Mouse (Mus musculus) limb, embryonic 14.5 days (tissue): Measurements from ENCODE around the gene A530032D15Rik. TPM values are rescaled to one million over a fixed set of nuclear protein-coding genes. Genes with fewer than 3 reads are reported as not detected.
"Not testable (repeated sequence)": the region's sequence is repeated elsewhere in the genome, so short reads cannot be mapped to it uniquely, and the experiment has no call there.

Experiments used
- ATAC-seq: fragments of 200-750 bp; cut with Nextera tagmentation; 2 replicates; pipeline ENCODE4 v1.8.0; 2017; ENCODE audit warnings: low read depth, moderate number of reproducible peaks, moderate TSS enrichment; ENCODE audit not compliant: low FRiP score
- DNase-seq: peaks from one replicate; pipeline ENCODE4 v3.0.0-alpha.2; 2015; ENCODE audit warnings: low spot score
- H3K27ac ChIP-seq: fragments of 300-500 bp; sonication (generic); replicated peaks from 2 replicates; pipeline ENCODE4 v1.5.1; 2014; ENCODE audit warnings: low read depth, mild to moderate bottlenecking, low read length, moderate library complexity, mixed read lengths
- H3K27me3 ChIP-seq: fragments of 300-500 bp; sonication (generic); 2 replicates; pipeline ENCODE4 v1.6.1; 2014; ENCODE audit warnings: low read length, mixed read lengths; ENCODE audit not compliant: control insufficient read depth, insufficient read depth
- H3K36me3 ChIP-seq: fragments of 300-500 bp; sonication (generic); 2 replicates; pipeline ENCODE4 v1.6.1; 2014; ENCODE audit warnings: mild to moderate bottlenecking, low read length, moderate library complexity, mixed read lengths; ENCODE audit not compliant: control insufficient read depth, insufficient read depth
- H3K4me1 ChIP-seq: fragments of 300-500 bp; sonication (generic); 2 replicates; pipeline ENCODE4 v1.6.1; 2014; ENCODE audit warnings: antibody characterized with exemption, low read length, mixed read lengths; ENCODE audit not compliant: control insufficient read depth, insufficient read depth
- H3K4me2 ChIP-seq: fragments of 300-500 bp; sonication (generic); replicated peaks from 2 replicates; pipeline ENCODE4 v1.6.1; 2014; ENCODE audit warnings: low read depth, mild to moderate bottlenecking, low read length, moderate library complexity; ENCODE audit not compliant: severe bottlenecking
- H3K4me3 ChIP-seq: fragments of 300-500 bp; sonication (generic); replicated peaks from 2 replicates; pipeline ENCODE4 v1.5.1; 2014; ENCODE audit warnings: low read length
- H3K9ac ChIP-seq: fragments of 300-500 bp; sonication (generic); 2 replicates; pipeline ENCODE4 v1.6.1; 2014; ENCODE audit warnings: mild to moderate bottlenecking, low read depth, low read length, moderate library complexity; ENCODE audit not compliant: severe bottlenecking
- H3K9me3 ChIP-seq: fragments of 300-500 bp; sonication (generic); 2 replicates; pipeline ENCODE4 v1.6.1; 2016; ENCODE audit warnings: low read length; ENCODE audit not compliant: control insufficient read depth
- WGBS: fragments of 180-500 bp; shearing (Covaris S2); extraction: QIAGEN DNeasy Blood & Tissue Kit; methylation state at CpG from one replicate; pipeline ENCODE4 v1.1.7; 2014; 5-methylcytosine and 5-hydroxymethylcytosine counted together
- polyA plus RNA-seq, 2 experiments: library from polyadenylated mRNA; depleted of rRNA in 1 of 2; stranded (reverse) in 1 of 2; unstranded in 1 of 2; fragments of >200 nt; fragmentation: Nextera tagmentation in 1 of 2; extraction: Ambion mirVana in 1 of 2; gene quantifications; 2 replicates each; pipeline versions ENCODE4 v1.2.1 to v1.2.3; 2012 to 2014

The A530032D15Rik gene
- polyA plus RNA-seq, 2 experiments = not detected

DNA sequence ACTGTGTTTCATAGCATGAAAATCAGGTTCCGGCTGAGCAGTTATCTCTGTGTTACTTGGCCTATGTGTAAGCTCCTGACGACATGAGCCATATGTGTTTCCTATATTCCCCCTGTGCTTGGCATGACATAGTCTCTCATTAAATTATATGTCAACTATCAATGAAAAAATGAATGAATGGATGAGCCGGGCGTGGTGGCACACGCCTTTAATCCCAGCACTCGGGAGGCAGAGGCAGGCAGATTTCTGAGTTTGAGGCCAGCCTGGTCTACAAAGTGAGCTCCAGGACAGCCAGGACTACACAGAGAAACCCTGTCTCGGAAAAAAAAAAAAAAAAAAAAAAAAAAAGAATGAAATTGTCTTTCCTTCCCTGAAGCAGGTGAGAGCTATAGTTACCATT lies 10.6 kb downstream of the A530032D15Rik start:
- ATAC-seq, H3K27ac ChIP-seq, H3K36me3 ChIP-seq, H3K27me3 ChIP-seq, DNase-seq, H3K4me1 ChIP-seq, H3K4me3 ChIP-seq, H3K9ac ChIP-seq, H3K9me3 ChIP-seq, H3K4me2 ChIP-seq: not testable (repeated sequence)
- WGBS = 78% methylated on average over 7 of the region's 7 CpGs

- H3K9ac ChIP-seq, H3K27ac ChIP-seq, H3K9me3 ChIP-seq, H3K4me3 ChIP-seq, ATAC-seq, H3K27me3 ChIP-seq, H3K36me3 ChIP-seq, H3K4me1 ChIP-seq, H3K4me2 ChIP-seq, DNase-seq: not testable (repeated sequence)
- WGBS = 82% methylated on average over 6 of the region's 7 CpGs
Observed at GRCm38 (mm10) chr1:85093011-85093572, 16.6 kb downstream of the A530032D15Rik start.

GRCm38 (mm10) chr1:85092169-85092568 lies 17.5 kb downstream of the A530032D15Rik start:
- H3K9me3 ChIP-seq, ATAC-seq, H3K27ac ChIP-seq, H3K4me3 ChIP-seq, H3K4me1 ChIP-seq, H3K9ac ChIP-seq, DNase-seq, H3K4me2 ChIP-seq, H3K27me3 ChIP-seq, H3K36me3 ChIP-seq: not testable (repeated sequence)
- WGBS = 29% methylated on average over 1 of the region's 3 CpGs

DNA sequence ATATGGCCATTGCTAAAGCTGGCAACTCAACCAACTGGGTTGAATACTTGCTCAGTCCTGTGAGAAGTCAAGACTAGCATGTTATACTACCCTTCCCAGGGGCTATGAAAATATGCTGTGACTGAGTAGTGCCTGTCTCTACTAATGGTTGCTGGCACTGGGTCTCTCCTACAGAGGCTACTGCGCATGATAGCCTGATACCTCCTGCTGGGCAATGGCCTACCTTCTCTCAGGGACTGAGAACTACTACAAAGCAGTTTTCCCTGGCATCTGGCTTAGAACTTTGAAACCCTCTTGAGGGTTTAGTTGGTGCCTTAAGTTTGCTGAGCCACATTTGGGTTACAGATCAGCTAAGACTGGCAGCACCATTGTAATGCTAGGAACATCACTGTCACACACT lies 23.4 kb downstream of the A530032D15Rik start:
- 83% methylated on average over 1 of the region's 1 CpGs for WGBS
- H3K9ac ChIP-seq, H3K4me2 ChIP-seq, H3K4me1 ChIP-seq, H3K27me3 ChIP-seq, DNase-seq, H3K4me3 ChIP-seq, H3K9me3 ChIP-seq, ATAC-seq, H3K27ac ChIP-seq, H3K36me3 ChIP-seq: not testable (repeated sequence)

DNA sequence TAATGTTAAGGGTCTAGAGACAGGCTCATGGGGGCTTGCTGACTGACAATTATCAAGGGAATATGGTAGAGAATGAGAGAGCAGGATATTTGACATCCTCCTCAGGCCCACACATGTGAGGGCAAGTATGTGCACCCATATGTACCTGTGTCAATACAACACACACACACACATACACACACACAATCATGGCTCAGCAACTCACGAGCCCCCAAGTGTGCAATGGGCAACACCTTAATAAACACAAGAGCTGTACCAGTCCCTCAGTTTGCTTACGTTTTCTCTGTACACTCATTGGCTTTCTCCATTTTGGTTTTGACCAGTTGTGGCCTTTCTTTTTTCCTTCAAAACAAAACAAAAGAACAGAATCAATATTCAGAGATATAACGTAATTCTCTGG lies 24.9 kb downstream of the A530032D15Rik start:
- not testable (repeated sequence) for H3K4me1 ChIP-seq, H3K4me2 ChIP-seq, H3K27ac ChIP-seq, H3K9ac ChIP-seq, H3K36me3 ChIP-seq, H3K4me3 ChIP-seq, ATAC-seq, H3K27me3 ChIP-seq, H3K9me3 ChIP-seq, DNase-seq
- WGBS = 55% methylated on average over 3 of the region's 3 CpGs

DNA sequence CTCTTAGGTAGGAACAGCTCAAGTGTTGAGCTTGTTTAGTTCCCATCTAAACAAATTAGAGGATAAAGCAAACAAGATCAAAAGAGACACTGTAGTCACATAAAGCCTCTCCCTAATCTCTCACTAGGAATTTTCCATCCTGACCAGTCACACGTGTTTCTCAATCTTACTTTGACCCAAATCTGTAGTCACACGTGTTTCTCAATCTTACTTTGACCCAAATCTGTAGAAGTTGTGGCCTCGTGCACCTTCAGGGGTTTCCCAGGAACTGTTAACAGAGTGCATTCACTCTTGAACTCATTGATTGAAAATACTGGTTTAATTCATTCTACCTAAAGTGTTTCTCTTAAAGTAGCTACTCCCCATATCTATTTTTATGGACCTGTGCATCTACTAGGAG lies 36.6 kb downstream of the A530032D15Rik start:
- not testable (repeated sequence) for H3K27ac ChIP-seq, H3K4me1 ChIP-seq, ATAC-seq

DNA sequence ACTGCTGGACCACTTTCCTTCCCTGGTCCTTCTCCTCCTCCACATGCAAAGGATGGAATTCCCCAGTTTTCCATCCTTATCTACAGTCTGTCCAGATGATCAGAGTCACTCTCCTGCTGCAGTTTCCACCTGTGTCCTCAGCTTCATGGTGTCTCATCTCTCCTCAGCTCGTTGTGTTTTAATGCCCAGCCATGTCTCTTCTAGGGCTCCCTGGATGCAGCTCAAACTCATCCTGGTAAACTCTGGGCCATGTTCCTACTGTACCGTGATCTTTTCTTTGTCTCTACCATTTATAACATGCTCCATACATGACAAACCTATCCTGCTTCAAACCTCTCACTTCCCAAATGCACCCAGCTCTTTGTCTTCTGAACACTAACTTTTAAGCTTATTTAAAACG lies 38.0 kb downstream of the A530032D15Rik start:
- DNase-seq, H3K27ac ChIP-seq, H3K27me3 ChIP-seq, H3K4me3 ChIP-seq, ATAC-seq, H3K9me3 ChIP-seq, H3K9ac ChIP-seq, H3K4me2 ChIP-seq, H3K4me1 ChIP-seq, H3K36me3 ChIP-seq: not testable (repeated sequence)
- whole genome bisulfite sequencing = 57% methylated on average over 3 of the region's 3 CpGs

More for the DNA sequence above, 36.6 kb downstream of the A530032D15Rik start:
- H3K4me2 ChIP-seq, H3K27me3 ChIP-seq, DNase-seq, H3K9me3 ChIP-seq, H3K36me3 ChIP-seq, H3K4me3 ChIP-seq, H3K9ac ChIP-seq: not testable (repeated sequence)
- WGBS = 65% methylated on average over 3 of the region's 3 CpGs

- H3K4me1 ChIP-seq, H3K36me3 ChIP-seq, H3K4me2 ChIP-seq, H3K9me3 ChIP-seq, H3K27ac ChIP-seq, H3K4me3 ChIP-seq, H3K27me3 ChIP-seq, H3K9ac ChIP-seq, ATAC-seq, DNase-seq: not testable (repeated sequence)
- WGBS = 74% methylated on average over 4 of the region's 6 CpGs
Observed at GRCm38 (mm10) chr1:85035801-85036200, 73.9 kb downstream of the A530032D15Rik start.
